Mouse (Mus musculus) cerebral cortex, adult 2 months (tissue): Measurements from ENCODE around the gene Elobl.

ENCODE experiments used
- WGBS: fragments of 180-500 bp; shearing (Covaris S2); methylation state at CpG from one replicate; pipeline ENCODE4 v1.1.7; 2018; 5-methylcytosine and 5-hydroxymethylcytosine counted together

The Elobl gene

GRCm38 (mm10) chr11:88933030-88933429 lies 33.7 kb downstream of the Elobl start:
- 92% methylated on average over 9 of the region's 9 CpGs for WGBS

GRCm38 (mm10) chr11:88931692-88932530 lies 34.8 kb downstream of the Elobl start:
- 87% methylated on average over 14 of the region's 14 CpGs for WGBS

- 91% methylated on average over 5 of the region's 5 CpGs for whole genome bisulfite sequencing
These were observed 40.2 kb downstream of the Elobl start for GRCm38 (mm10) chr11:88926566-88926965.
